Mouse (Mus musculus): ENCODE measurements around the gene Thnsl2. TPM values are rescaled to one million over a fixed set of nuclear protein-coding genes. Genes with fewer than 3 reads are reported as not detected.

Thnsl2 gene
- polyA plus RNA-seq, 1 experiment = 0.06 TPM

DNA sequence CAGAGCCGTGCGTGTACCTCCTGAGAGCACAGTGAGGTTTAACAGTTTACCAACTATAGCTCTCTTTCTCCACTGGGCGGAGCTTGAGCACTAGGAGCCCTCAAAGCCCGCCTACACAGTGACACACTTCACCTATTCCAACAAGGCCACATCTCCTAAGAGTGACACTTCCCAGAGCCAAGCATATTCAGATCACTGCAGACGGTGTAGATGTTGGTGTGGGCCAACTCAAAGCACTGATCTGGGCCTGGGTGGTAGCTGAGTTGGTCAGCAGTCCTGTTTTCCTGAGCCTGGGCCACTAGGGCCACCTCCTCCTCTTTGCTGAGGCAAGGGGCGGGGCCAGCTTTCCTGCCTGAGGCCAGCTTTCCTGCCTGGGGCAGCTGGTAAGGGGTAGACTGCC, 20.2 kb upstream of the Thnsl2 start:
- Histone ChIP-seq H3K4me2 (ENCODE audit: low read depth) (no peak overlapping the region), H3ac (ENCODE audit: control insufficient read depth, insufficient read length) (no peak overlapping the region), H3K36me3 (ENCODE audit: control insufficient read depth, insufficient read depth) (no peaks in the 10 kb centered on the region), H3K79me2 (ENCODE audit: control insufficient read depth, insufficient read depth) (no peaks in the 10 kb centered on the region), H3K4me3 (no peak overlapping the region), H3K27me3 (ENCODE audit: control insufficient read depth, insufficient read depth, insufficient read length) (peaks cover 3% of the 10 kb centered on the region)
- TF ChIP-seq REST (IDR thresholded peaks at IDR 0.05; ENCODE audit: insufficient read depth, insufficient read length) (no peak), TCF3 (IDR thresholded peaks at IDR 0.05; ENCODE audit: insufficient read length, low read depth) (no peak), E2F4 (IDR thresholded peaks at IDR 0.05; ENCODE audit: insufficient read depth) (no peak), MYOD1 (IDR thresholded peaks at IDR 0.05; ENCODE audit: control insufficient read depth in 1 of 3, insufficient read length in 2 of 3, low read depth in 2 of 3) (no peak), USF1 (IDR thresholded peaks at IDR 0.05; ENCODE audit: low read depth) (no peak), SRF (IDR thresholded peaks at IDR 0.05; ENCODE audit: control insufficient read depth, insufficient read length, low read depth) (no peak), POLR2A (IDR thresholded peaks at IDR 0.05; ENCODE audit: insufficient read length, low read depth) (no peak), CEBPB (IDR thresholded peaks at IDR 0.05; ENCODE audit: insufficient read depth, poor library complexity, severe bottlenecking) (no peak), TCF12 (IDR thresholded peaks at IDR 0.05; ENCODE audit: insufficient read depth, poor library complexity, severe bottlenecking) (no peak)

DNA sequence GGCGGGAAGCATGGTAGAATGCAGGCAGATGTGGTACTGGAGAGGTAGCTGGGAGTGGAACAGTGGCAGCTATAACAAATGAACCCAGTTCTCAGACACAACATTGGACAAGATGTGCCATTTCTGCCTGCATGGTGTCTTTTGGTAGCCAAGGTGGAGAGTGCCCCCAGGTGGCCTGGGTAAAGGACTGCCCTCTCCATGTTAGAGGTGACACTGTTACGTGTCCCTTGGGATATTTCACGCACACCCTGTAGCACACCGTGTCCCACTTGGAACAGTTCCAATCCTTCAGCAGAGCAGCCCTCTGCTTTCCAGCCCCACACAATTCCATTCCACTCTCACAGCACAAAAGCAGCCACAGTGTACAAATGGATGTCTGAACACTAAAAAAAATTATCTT, 18.0 kb upstream of the Thnsl2 start:
- H3K79me2 ChIP-seq (ENCODE audit: control insufficient read depth, insufficient read depth) = no peaks in the 10 kb centered on the region
- H3K36me3 ChIP-seq (ENCODE audit: control insufficient read depth, insufficient read depth) = no peaks in the 10 kb centered on the region
- no peak overlapping the region for H3ac ChIP-seq (ENCODE audit: control insufficient read depth, insufficient read length)
- H3K4me2 ChIP-seq (ENCODE audit: low read depth) = no peak overlapping the region
- TF ChIP-seq USF1 (IDR thresholded peaks at IDR 0.05; ENCODE audit: low read depth) (no peak), POLR2AphosphoS2 (IDR thresholded peaks at IDR 0.05; ENCODE audit: insufficient read length, low read depth) (no peak), REST (IDR thresholded peaks at IDR 0.05; ENCODE audit: insufficient read depth, insufficient read length) (no peak), SRF (IDR thresholded peaks at IDR 0.05; ENCODE audit: control insufficient read depth, insufficient read length, low read depth) (no peak), MAX (IDR thresholded peaks at IDR 0.05; ENCODE audit: low read depth) (no peak), MYOG (IDR thresholded peaks at IDR 0.05; ENCODE audit: control insufficient read depth in 1 of 3, insufficient read depth in 1 of 3, insufficient read length in 2 of 3, low read depth in 2 of 3) (no peak), MYOD1 (IDR thresholded peaks at IDR 0.05; ENCODE audit: control insufficient read depth in 1 of 3, insufficient read length in 2 of 3, low read depth in 2 of 3) (no peak)
- H3K27me3 ChIP-seq (ENCODE audit: control insufficient read depth, insufficient read depth, insufficient read length) = peaks cover 8% of the 10 kb centered on the region
- no peak overlapping the region for H3K4me3 ChIP-seq

DNA sequence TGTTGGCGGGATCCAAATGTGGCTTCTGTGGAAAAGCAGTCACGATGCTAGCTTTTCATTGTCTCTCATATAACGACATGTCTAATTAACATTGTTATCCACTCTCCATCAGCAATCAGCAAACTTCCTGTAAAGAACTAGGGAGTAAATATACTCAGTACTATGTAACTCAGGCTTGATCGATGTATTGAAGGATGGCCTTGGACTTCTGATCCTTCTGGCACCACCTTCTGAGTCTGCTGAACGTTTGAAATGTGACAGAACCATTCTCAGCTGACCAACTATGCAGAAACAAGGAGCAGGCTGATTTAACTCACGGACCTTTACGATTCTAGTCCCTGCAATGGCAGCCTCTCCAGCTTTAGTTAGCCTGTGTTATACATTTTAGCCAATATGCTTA, 17.1 kb upstream of the Thnsl2 start:
- Histone ChIP-seq H3K4me3 (no peak overlapping the region), H3K27me3 (ENCODE audit: control insufficient read depth, insufficient read depth, insufficient read length) (peaks cover 8% of the 10 kb centered on the region), H3ac (ENCODE audit: control insufficient read depth, insufficient read length) (no peak overlapping the region), H3K79me2 (ENCODE audit: control insufficient read depth, insufficient read depth) (no peaks in the 10 kb centered on the region), H3K36me3 (ENCODE audit: control insufficient read depth, insufficient read depth) (no peaks in the 10 kb centered on the region), H3K4me2 (ENCODE audit: low read depth) (no peak overlapping the region)
- no peak for TF ChIP-seq POLR2A (IDR thresholded peaks at IDR 0.05; ENCODE audit: insufficient read length, low read depth)
- TF ChIP-seq CEBPB (IDR thresholded peaks at IDR 0.05; ENCODE audit: insufficient read depth, poor library complexity, severe bottlenecking) = no peak
- TF ChIP-seq SRF (IDR thresholded peaks at IDR 0.05; ENCODE audit: control insufficient read depth, insufficient read length, low read depth) = no peak
- TF ChIP-seq MYOD1 (IDR thresholded peaks at IDR 0.05; ENCODE audit: control insufficient read depth in 1 of 3, insufficient read length in 2 of 3, low read depth in 2 of 3) = no peak
- TF ChIP-seq REST (IDR thresholded peaks at IDR 0.05; ENCODE audit: insufficient read depth, insufficient read length) = no peak
- no peak for TF ChIP-seq USF1 (IDR thresholded peaks at IDR 0.05; ENCODE audit: low read depth)
- no peak for TF ChIP-seq MAX (IDR thresholded peaks at IDR 0.05; ENCODE audit: low read depth)
- no peak for TF ChIP-seq TCF12 (IDR thresholded peaks at IDR 0.05; ENCODE audit: insufficient read depth, poor library complexity, severe bottlenecking)
- no peak for TF ChIP-seq E2F4 (IDR thresholded peaks at IDR 0.05; ENCODE audit: insufficient read depth)
- TF ChIP-seq MYOG (IDR thresholded peaks at IDR 0.05; ENCODE audit: control insufficient read depth in 1 of 3, insufficient read depth in 1 of 3, insufficient read length in 2 of 3, low read depth in 2 of 3) = no peak
- no peak for TF ChIP-seq POLR2AphosphoS2 (IDR thresholded peaks at IDR 0.05; ENCODE audit: insufficient read length, low read depth)
- TF ChIP-seq TCF3 (IDR thresholded peaks at IDR 0.05; ENCODE audit: insufficient read length, low read depth) = no peak

DNA sequence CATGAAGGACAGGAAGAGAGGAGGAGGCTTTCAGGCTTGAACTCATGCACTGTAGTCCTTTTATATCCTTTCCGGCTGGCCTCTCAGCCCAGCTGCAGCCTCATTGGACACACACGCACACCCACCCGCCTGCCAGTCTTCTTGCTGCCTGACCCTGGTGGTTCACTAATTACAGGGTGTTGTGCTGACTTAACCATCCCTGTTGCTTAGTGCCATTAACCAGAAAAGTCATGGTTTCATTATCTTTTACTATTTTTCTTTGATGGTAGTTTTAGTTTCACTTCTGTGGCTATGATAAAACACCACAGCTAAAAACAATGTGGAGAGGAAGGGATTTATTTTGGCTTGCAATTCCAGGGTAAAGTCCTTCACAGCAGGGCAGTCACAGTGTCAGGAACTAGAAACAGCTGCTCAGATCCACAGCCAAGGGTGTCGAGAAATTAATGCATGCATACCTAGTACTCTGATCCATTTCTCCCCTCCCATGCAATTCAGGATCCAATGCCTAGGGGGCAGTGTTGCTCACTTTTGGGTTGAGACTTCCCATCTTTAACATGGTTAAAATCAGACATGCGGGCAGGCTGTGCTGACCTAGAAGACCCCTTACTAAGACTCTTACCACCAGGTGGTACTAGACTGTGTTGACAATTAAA, 12.6 kb upstream of the Thnsl2 start:
- TF ChIP-seq MYOD1 (IDR thresholded peaks at IDR 0.05; ENCODE audit: control insufficient read depth in 1 of 3, insufficient read length in 2 of 3, low read depth in 2 of 3) = no peak
- TF ChIP-seq TCF12 (IDR thresholded peaks at IDR 0.05; ENCODE audit: insufficient read depth, poor library complexity, severe bottlenecking) = no peak
- TF ChIP-seq USF1 (IDR thresholded peaks at IDR 0.05; ENCODE audit: low read depth) = no peak
- Histone ChIP-seq H3K4me3 (no peak overlapping the region), H3K36me3 (ENCODE audit: control insufficient read depth, insufficient read depth) (no peaks in the 10 kb centered on the region)

DNA sequence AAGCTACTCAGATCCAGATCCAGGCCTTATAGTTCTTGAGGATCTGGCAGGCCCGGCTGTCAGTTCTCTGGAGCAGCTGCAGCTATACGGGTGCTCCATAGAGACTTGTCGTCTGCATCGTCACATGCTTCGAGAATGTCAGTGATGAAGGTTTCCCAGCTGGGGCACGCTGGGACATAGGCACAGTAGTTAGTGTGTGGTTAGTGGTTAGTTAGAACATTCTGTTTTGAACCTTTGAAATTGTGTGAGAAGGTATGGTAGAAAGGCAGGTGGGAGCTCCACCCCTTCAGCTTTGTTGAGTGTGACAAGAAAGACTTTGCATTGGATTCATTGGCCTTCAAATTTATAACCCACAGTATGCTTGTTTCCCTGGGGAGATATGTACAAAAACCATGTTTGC, 10.6 kb upstream of the Thnsl2 start:
- Histone ChIP-seq H3K36me3 (ENCODE audit: control insufficient read depth, insufficient read depth) (no peaks in the 10 kb centered on the region), H3K27me3 (ENCODE audit: control insufficient read depth, insufficient read depth, insufficient read length) (peaks cover 13% of the 10 kb centered on the region), H3K4me2 (ENCODE audit: low read depth) (no peak overlapping the region), H3K4me3 (no peak overlapping the region), H3K79me2 (ENCODE audit: control insufficient read depth, insufficient read depth) (no peaks in the 10 kb centered on the region), H3ac (ENCODE audit: control insufficient read depth, insufficient read length) (no peak overlapping the region)
- no peak for TF ChIP-seq E2F4 (IDR thresholded peaks at IDR 0.05; ENCODE audit: insufficient read depth)

More for the DNA sequence above, 12.6 kb upstream of the Thnsl2 start:
- Histone ChIP-seq H3K79me2 (ENCODE audit: control insufficient read depth, insufficient read depth) (no peaks in the 10 kb centered on the region), H3K4me2 (ENCODE audit: low read depth) (peak overlapping the region; percentile 39), H3ac (ENCODE audit: control insufficient read depth, insufficient read length) (no peak overlapping the region), H3K27me3 (ENCODE audit: control insufficient read depth, insufficient read depth, insufficient read length) (peaks cover 8% of the 10 kb centered on the region)

Data from myocyte (in vitro differentiated cells).